Mouse (Mus musculus) neural tube, embryonic 13.5 days (tissue): Measurements from ENCODE around the gene Spr. TPM values are rescaled to one million over a fixed set of nuclear protein-coding genes. Genes with fewer than 3 reads are reported as not detected.
"Not testable (repeated sequence)": the region's sequence is repeated elsewhere in the genome, so short reads cannot be mapped to it uniquely, and the experiment has no call there.

Source experiments
- ATAC-seq: fragments of 200-750 bp; cut with Nextera tagmentation; 2 replicates; pipeline ENCODE4 v1.8.0; 2017; ENCODE audit warnings: low read depth, mild to moderate bottlenecking, moderate TSS enrichment, moderate library complexity
- H3K27ac ChIP-seq: fragments of 300-500 bp; sonication (generic); replicated peaks from 2 replicates; pipeline ENCODE4 v1.5.1; 2015; ENCODE audit warnings: moderate library complexity, mild to moderate bottlenecking, inconsistent platforms
- H3K27me3 ChIP-seq: fragments of 300-500 bp; sonication (generic); 2 replicates; pipeline ENCODE4 v1.6.1; 2015; ENCODE audit warnings: mild to moderate bottlenecking, inconsistent platforms
- H3K36me3 ChIP-seq: fragments of 300-500 bp; sonication (generic); 2 replicates; pipeline ENCODE4 v1.6.1; 2015; ENCODE audit warnings: mild to moderate bottlenecking, inconsistent platforms
- H3K4me1 ChIP-seq: fragments of 300-500 bp; sonication (generic); replicated peaks from 2 replicates; pipeline ENCODE4 v1.6.1; 2015; ENCODE audit warnings: inconsistent platforms
- H3K4me2 ChIP-seq: fragments of 300-500 bp; sonication (generic); 2 replicates; pipeline ENCODE4 v1.6.1; 2015; ENCODE audit warnings: inconsistent platforms, mild to moderate bottlenecking, moderate library complexity
- H3K4me3 ChIP-seq: fragments of 300-500 bp; sonication (generic); 2 replicates; pipeline ENCODE4 v1.5.1; 2015; ENCODE audit warnings: mild to moderate bottlenecking, inconsistent platforms
- H3K9ac ChIP-seq: fragments of 300-500 bp; sonication (generic); 2 replicates; pipeline ENCODE4 v1.6.1; 2015; ENCODE audit warnings: moderate library complexity, mild to moderate bottlenecking, inconsistent platforms
- H3K9me3 ChIP-seq: fragments of 300-500 bp; sonication (generic); 2 replicates; pipeline ENCODE4 v1.6.1; 2016; ENCODE audit warnings: inconsistent platforms
- WGBS: fragments of 180-500 bp; shearing (Covaris S2); methylation state at CpG from one replicate; pipeline ENCODE4 v1.1.7; 2015; 5-methylcytosine and 5-hydroxymethylcytosine counted together
- polyA plus RNA-seq: library from polyadenylated mRNA; unstranded; fragments of >200 nt; fragmentation: Nextera tagmentation; extraction: Ambion mirVana; gene quantifications from 2 replicates; pipeline ENCODE4 v1.2.1, GENCODE M21; 2015

Spr gene
- polyA plus RNA-seq, 1 experiment from 2014 or later = 23.8 TPM

- Histone ChIP-seq H3K4me3 (peak overlapping the region; percentile 40), H3K27me3 (no peaks in the 10 kb centered on the region), H3K27ac (no peak overlapping the region), H3K9ac (peak overlapping the region; percentile 67), H3K4me1 (peaks cover 10% of the 10 kb centered on the region), H3K9me3 (no peaks in the 10 kb centered on the region), H3K36me3 (no peaks in the 10 kb centered on the region), H3K4me2 (peak overlapping the region; percentile 65)
- ATAC-seq = peak; percentile 58; the same call in 1 of the 2 replicates
- WGBS = 1% methylated on average over 34 of the region's 34 CpGs
Measured at GRCm38 (mm10) chr6:85154861-85155528, 17.4 kb upstream of the Spr start.

- peak; percentile 74 for ATAC-seq
- Histone ChIP-seq H3K27ac (no peak overlapping the region), H3K9ac (no peak overlapping the region), H3K27me3 (no peaks in the 10 kb centered on the region), H3K9me3 (no peaks in the 10 kb centered on the region), H3K4me1 (peaks cover 10% of the 10 kb centered on the region), H3K4me3 (no peak overlapping the region), H3K36me3 (no peaks in the 10 kb centered on the region), H3K4me2 (no peak overlapping the region)
- 11% methylated on average over 9 of the region's 9 CpGs for WGBS
Measured at GRCm38 (mm10) chr6:85153970-85154540, 16.5 kb upstream of the Spr start.

GRCm38 (mm10) chr6:85150386-85150785, 12.8 kb upstream of the Spr start:
- H3K9ac ChIP-seq = no peak overlapping the region
- no peak overlapping the region for H3K4me3 ChIP-seq
- no peaks in the 10 kb centered on the region for H3K9me3 ChIP-seq
- 76% methylated on average over 3 of the region's 3 CpGs for WGBS
- H3K27ac ChIP-seq = no peak overlapping the region
- H3K4me2 ChIP-seq = no peak overlapping the region
- H3K4me1 ChIP-seq = peaks cover 8% of the 10 kb centered on the region
- H3K27me3 ChIP-seq = no peaks in the 10 kb centered on the region; the same call in 1 of the 2 replicates
- no peak for ATAC-seq
- H3K36me3 ChIP-seq = no peaks in the 10 kb centered on the region

- Histone ChIP-seq H3K27ac (no peak overlapping the region), H3K36me3 (no peaks in the 10 kb centered on the region), H3K4me1 (no peaks in the 10 kb centered on the region), H3K4me2 (no peak overlapping the region), H3K9ac (no peak overlapping the region), H3K27me3 (no peaks in the 10 kb centered on the region; the same call in 1 of the 2 replicates), H3K4me3 (no peak overlapping the region), H3K9me3 (no peaks in the 10 kb centered on the region)
- WGBS = 60% methylated on average over 3 of the region's 3 CpGs
- no peak for ATAC-seq
Measured at GRCm38 (mm10) chr6:85147636-85148035, 10.1 kb upstream of the Spr start.

- Histone ChIP-seq H3K27me3 (no peaks in the 10 kb centered on the region; the same call in 1 of the 2 replicates), H3K9me3 (no peaks in the 10 kb centered on the region), H3K9ac (no peak overlapping the region), H3K4me2 (no peak overlapping the region), H3K27ac (no peak overlapping the region), H3K4me1 (no peaks in the 10 kb centered on the region), H3K4me3 (no peak overlapping the region), H3K36me3 (no peaks in the 10 kb centered on the region)
- WGBS = 74% methylated on average over 3 of the region's 3 CpGs
- no peak for ATAC-seq
Measured at GRCm38 (mm10) chr6:85144466-85144865, 6.9 kb upstream of the Spr start.

GRCm38 (mm10) chr6:85141013-85141412, 3.4 kb upstream of the Spr start:
- ATAC-seq, H3K27ac ChIP-seq, H3K9me3 ChIP-seq, H3K4me1 ChIP-seq, H3K4me3 ChIP-seq, H3K27me3 ChIP-seq, H3K36me3 ChIP-seq, H3K4me2 ChIP-seq, H3K9ac ChIP-seq: not testable (repeated sequence)
- 15% methylated on average over 7 of the region's 7 CpGs for WGBS

GRCm38 (mm10) chr6:85139534-85139933, 2.0 kb upstream of the Spr start:
- WGBS = 92% methylated on average over 2 of the region's 2 CpGs
- ATAC-seq = no peak

GRCm38 (mm10) chr6:85136784-85137183, 782 bp downstream of the Spr start:
- not testable (repeated sequence) for H3K36me3 ChIP-seq, ATAC-seq, H3K4me1 ChIP-seq, H3K27ac ChIP-seq, H3K27me3 ChIP-seq, H3K9me3 ChIP-seq
- H3K4me3 ChIP-seq = peak overlapping the region; percentile 71
- H3K9ac ChIP-seq = 0 out of 2 replicates have a peak overlapping the region, but pooled peaks have one; percentile 82
- 69% methylated on average over 7 of the region's 7 CpGs for WGBS
- H3K4me2 ChIP-seq = peak overlapping the region; percentile 67

More at GRCm38 (mm10) chr6:85139534-85139933, 2.0 kb upstream of the Spr start:
- Histone ChIP-seq H3K36me3 (no peaks in the 10 kb centered on the region), H3K27ac (no peak overlapping the region), H3K4me1 (peaks cover 6% of the 10 kb centered on the region), H3K4me3 (no peak overlapping the region), H3K9me3 (no peaks in the 10 kb centered on the region), H3K27me3 (no peaks in the 10 kb centered on the region), H3K9ac (no peak overlapping the region), H3K4me2 (no peak overlapping the region)

GRCm38 (mm10) chr6:85132794-85133193, 4.8 kb downstream of the Spr start:
- H3K27ac ChIP-seq, H3K27me3 ChIP-seq, ATAC-seq, H3K4me1 ChIP-seq, H3K36me3 ChIP-seq, H3K4me2 ChIP-seq, H3K9me3 ChIP-seq, H3K4me3 ChIP-seq, H3K9ac ChIP-seq: not testable (repeated sequence)
- 35% methylated on average over 3 of the region's 3 CpGs for WGBS

- WGBS = 87% methylated on average over 3 of the region's 3 CpGs
- not testable (repeated sequence) for H3K9me3 ChIP-seq, H3K27me3 ChIP-seq, H3K4me2 ChIP-seq, H3K27ac ChIP-seq, H3K4me1 ChIP-seq, H3K9ac ChIP-seq, ATAC-seq, H3K4me3 ChIP-seq, H3K36me3 ChIP-seq
Measured at GRCm38 (mm10) chr6:85132237-85132636, 5.3 kb downstream of the Spr start.

- Histone ChIP-seq H3K9me3 (no peaks in the 10 kb centered on the region), H3K36me3 (no peaks in the 10 kb centered on the region), H3K4me3 (no peak overlapping the region), H3K4me1 (peaks cover 2% of the 10 kb centered on the region), H3K27ac (no peak overlapping the region), H3K4me2 (no peak overlapping the region), H3K27me3 (peaks cover 14% of the 10 kb centered on the region), H3K9ac (no peak overlapping the region)
- no peak for ATAC-seq
- 8% methylated on average over 4 of the region's 4 CpGs for WGBS
Measured at GRCm38 (mm10) chr6:85131673-85132072, 5.9 kb downstream of the Spr start.

- not testable (repeated sequence) for H3K4me1 ChIP-seq, H3K4me3 ChIP-seq, H3K9me3 ChIP-seq, H3K27ac ChIP-seq, H3K27me3 ChIP-seq, H3K9ac ChIP-seq, ATAC-seq, H3K4me2 ChIP-seq, H3K36me3 ChIP-seq
- 38% methylated on average over 10 of the region's 11 CpGs for WGBS
Measured at GRCm38 (mm10) chr6:85117545-85118511, 19.7 kb downstream of the Spr start.
